Mouse (Mus musculus) mesoderm, embryonic 11.5 days (tissue): ENCODE results near the gene 2700097O09Rik.
"Not testable (repeated sequence)": the region's sequence is repeated elsewhere in the genome, so short reads cannot be mapped to it uniquely, and the experiment has no call there.

Source experiments
- DNase-seq: peaks from one replicate; pipeline ENCODE4 v3.0.0-alpha.2; 2012; ENCODE audit warnings: low read depth, low spot score

The 2700097O09Rik gene

DNA sequence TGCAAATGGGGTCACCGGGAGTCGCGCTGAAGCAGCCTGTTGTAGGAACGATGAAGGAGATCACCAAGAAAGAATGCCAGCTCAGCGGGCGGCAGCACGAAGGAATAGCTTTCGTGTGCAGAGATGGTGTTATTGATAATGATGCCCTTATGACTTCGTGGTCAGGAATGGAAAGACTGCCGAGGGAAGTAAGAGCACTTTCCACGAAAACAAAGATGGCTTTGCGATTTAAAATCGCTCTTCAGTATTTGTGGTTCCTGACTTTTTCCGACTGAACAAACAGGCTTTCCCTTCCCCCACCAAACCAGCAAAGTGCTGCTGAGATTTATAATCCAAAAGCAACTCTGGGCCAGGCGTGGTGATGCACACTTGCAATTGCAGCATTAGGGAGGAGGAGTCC is 38.9 kb downstream of the 2700097O09Rik start:
- DNase-seq, result no peak

DNA sequence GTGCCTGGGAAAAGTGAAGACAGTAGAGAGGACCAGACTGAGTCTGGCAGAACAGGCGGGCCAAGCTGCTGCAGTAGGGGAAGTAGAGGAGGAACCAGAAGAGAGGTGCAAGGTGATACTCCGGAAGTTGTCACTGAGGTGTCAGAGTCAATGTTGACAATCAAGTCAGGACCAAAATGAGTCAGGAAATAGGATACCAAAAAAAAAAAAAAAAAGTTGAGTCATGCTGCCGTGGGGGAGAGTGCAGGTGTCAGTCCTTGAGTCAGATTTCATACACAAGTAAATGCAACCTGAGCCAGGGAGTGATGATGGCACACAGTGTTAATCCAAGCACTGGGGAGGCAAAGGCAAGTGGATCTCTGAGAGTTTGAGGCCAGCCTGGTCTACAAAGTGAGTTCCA is 52.8 kb downstream of the 2700097O09Rik start:
- DNase-seq, result no peak

DNA sequence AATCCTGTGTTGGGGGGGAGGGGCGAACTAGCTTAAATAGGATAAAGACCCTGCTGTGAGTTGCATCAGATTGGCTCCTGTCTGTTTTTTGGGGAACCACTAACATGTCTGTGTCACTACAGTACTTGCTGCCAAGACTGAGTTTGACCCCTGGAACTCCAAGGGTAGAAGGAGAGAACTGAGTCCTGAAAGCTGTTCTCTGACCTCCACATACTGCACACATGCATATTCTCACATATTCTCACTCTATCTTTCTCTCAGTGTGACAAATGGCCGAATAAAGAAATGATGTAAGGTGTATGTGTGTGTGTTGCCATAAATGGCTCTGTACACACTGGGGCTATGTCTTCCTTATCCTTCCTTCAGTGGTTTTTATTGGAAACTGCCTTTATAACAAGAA is 56.6 kb downstream of the 2700097O09Rik start:
- no peak for DNase-seq

DNA sequence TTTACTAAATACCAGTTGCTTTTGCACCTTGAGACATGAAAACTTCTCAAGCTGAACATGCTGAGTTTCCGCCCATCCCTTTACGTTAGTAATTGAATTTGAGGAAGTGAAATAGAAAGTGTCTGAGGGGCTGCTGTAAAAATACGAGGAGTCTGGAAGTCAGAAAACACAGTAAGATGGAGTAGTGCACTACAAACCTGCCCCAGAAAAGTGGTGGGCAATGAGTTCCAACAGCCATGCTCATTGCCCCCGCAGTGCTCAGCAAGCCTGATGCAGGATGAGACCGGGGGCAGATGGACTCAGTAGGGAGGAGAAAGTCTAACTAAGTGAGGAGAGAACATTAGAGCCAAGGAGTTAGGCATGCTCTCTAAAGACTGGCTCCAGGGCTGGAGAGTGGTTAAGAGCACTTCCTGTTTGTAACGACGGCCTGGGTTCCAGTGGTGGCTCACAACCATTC is 60.5 kb downstream of the 2700097O09Rik start:
- no peak for DNase-seq

DNA sequence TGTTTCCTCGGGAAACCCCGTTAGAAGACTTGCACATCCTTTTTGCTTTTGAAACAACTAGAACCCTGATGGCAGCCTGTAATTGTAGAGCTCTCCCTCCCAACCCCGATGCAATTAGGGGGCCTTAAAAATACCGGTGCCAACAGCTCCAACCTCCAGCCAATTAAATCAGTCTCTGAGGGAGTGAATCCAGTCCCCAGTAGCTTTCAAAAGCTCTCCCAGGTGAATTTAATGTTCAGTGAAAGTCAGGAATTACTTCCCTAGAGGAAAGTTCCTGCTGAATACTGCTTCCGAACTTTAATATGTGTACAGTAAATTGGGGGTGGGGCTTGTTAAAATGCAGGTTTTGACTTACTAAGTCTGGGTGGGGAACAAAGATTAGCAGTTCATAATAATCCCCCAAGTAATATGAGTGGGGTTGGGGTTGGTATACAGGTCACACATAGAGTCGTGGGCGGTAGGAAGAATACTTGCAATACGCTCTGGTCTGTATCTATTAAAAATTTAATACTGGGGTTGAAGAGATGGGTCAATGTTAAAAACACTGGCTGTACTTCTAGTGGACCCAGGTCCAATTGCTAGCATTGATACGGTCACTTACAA is 62.7 kb downstream of the 2700097O09Rik start:
- no peak for DNase-seq

DNA sequence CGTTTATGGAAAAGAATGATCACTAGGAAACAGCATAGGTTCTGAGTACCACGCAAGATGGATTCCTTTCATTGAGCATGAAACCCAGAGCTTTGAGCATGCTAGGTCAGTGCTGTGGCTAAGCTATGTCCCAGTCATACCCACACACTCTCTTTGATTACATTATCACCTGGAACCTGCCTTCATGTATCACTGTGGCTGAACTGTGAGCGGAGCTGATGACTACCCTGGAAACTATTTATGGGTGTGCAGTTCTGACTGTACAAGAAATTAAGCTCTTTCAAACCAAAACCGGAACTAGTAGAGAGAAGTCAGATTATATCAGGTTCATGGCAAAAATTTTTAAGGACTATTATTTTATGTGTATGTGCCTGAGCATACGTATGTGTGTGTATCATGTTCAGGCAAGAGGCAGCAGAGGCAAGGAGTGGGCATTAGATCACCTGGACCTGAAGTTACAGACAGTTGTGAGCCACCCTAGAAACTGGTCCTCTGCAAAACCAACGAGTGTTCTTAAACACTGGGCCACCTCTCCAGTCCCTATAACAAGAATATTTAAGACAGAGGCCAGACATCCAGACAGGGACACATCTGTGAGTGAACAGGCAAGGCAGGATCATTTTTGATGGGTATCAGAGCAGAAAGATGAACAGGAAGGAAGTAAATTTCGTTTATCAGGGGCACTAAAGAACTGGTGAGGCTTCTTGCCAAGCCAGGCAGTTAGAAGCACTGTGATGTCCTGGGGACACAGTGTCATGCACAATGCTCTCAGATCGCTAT is 63.4 kb downstream of the 2700097O09Rik start:
- no peak for DNase-seq

DNA sequence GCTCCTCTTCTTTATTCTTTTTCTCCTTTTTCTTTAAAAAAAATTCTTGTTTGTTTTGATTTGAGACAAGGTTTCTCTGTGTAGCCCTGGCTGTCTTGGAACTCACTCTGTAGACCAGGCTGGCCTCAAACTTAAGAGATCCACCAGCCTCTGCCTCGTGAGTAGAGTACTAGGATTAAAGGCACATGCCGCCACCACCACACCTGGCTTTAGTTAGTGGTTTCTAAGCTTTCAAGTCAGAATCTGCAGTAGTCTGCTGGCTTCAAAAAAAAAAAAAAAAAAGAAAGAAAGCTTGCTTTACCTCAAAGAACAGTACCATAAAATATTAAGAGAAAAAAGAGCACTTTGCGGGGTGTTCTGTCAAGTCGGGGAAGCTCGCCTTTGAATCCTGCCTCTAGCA is 64.5 kb downstream of the 2700097O09Rik start:
- no peak for DNase-seq

DNA sequence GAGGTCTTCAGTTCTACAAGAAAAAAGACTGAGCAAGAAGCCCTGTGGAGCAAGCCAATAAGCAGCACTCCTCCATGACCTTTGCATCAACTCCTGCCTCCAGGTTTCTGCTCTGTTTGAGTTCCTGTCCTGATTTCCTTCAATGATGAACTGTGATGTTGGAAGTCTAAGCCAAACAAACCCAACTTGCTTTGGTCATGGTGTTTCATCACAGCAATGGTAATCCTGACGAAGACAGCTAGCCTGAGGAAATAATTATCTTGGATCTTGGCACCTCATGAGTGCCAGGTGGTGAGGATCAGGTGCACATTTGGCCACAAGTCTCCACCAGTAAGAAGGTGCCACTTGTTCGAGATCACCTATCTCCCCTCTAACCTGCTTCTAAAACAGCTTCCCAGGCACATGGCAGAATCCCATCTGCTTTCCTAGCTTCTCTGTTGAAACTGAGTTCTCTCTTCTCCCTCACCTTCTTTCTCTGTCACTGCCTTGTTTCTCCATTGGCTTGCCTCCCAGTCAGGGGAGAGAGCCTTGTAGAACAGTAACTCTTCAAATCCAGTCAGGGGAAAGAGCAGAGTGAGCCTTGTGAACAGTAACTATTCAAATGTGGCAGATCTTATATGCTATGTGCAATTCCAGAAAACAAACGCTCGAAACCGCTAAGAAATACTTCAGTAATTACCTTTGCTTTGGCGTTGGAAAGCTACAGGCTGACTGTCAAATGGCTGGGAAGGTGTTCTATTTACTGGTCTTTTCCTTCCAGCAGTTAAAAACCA is 66.1 kb downstream of the 2700097O09Rik start, which contains the start of gene Baz1a:
Gene Baz1a (minus strand): TSS at position 723 of the 773 bp plus-strand sequence.
- DNase-seq, result no peak

DNA sequence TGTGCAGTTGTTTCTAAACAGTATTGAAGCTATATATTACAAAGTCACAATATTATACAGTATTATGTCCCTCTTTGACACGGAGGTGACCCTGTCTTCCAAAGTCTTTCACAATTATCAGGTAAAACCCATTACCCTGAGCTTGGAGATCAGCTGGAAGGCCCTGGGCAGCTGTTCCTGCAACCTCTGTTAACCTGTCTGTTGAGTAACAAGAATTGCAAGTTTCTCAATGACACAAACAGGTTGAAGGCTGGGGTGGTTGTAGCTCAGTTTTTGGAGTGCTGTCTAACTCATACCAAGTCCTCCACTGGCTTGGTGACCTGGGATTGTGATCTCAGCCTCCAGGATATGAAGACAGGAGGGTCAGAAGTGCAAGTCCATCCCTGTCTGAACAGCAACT is 66.9 kb downstream of the 2700097O09Rik start:
- DNase-seq, result no peak

DNA sequence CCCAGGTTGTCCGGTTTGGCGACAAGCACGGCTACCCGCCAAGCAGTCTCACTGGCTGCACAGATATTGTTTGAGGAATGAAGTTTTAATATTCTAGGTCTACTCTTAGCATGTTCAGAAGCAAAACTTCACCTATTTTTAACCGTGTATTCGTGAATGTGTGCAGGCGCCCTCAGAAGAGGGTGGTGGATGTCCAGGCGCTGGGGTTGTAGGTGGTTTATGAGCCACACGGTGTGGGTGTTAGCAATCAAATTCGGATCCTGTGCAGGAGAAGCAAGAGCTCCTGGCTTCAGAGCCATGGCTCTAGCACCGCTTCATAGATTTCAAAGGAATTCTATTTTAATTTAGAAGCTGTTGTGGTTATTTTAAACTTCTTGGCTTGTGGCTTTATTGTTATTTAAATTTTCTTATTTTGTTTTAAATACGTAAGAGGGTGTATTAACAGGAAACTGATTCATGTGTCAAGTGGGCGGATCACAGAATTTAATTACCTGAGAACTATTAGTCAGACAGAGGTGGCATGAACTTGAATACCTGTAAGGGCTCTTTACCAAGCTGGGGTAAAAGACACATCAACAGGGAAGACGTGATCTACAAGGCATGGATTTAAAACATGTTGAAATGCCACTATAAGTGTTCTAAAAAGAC is 72.4 kb downstream of the 2700097O09Rik start:
- DNase-seq, result no peak

DNA sequence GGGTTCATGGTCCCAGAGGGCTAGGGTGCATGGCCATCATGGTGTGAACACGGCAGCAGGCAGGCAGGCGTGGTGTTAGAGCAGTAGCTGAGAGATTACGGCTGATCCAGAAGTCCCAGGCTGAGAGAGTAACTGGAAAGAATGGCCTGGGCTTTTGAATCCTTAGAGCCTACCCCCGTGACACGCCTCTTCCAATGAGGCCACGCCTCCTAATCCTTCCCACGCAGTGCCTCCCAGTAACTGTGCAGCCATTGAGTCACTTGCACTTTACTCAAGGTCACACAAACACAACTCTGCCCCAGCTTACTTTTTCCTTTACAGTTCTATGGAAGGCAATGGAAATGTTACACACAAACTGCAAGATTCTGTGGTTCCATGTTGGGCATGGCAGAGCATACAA is 73.8 kb downstream of the 2700097O09Rik start:
- DNase-seq, result no peak

DNA sequence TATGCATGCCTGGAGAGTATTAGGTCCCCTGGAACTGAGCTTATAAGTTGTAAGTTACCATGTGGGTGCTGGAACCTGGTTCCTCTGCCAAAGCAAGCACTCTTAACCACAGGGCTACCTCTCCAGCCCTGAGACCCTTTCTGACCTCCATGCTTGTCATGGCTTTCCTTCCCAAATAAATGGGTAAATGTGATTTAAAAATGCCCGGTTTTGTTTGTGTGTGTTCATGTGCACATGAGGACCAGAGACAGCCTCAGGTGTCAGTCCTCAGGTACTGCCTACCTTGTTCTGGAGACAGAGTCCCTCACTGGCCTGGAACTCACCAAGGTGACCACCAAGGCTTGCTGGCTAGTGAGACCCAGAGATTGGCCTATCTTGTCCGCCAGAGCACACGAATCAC is 75.5 kb downstream of the 2700097O09Rik start:
- DNase-seq, result no peak

DNA sequence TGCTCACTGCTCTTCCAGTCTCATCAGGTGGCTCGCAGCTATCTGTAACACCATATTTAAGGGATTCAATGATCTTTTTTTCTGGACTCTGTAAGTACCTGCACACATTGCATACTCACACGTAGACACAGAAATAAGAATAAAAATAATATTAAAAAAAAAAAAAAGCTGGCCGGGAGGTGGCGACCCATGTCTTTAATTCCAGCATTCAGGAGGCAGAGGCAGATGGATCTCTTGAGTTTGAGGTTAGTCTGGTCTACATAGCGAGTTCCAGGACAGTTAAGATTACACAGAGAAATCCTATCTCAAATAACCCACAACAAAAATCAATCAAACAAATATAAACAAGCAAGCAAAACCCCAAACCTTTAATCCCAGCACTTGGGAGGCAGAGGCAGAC is 76.1 kb downstream of the 2700097O09Rik start:
- no peak for DNase-seq

DNA sequence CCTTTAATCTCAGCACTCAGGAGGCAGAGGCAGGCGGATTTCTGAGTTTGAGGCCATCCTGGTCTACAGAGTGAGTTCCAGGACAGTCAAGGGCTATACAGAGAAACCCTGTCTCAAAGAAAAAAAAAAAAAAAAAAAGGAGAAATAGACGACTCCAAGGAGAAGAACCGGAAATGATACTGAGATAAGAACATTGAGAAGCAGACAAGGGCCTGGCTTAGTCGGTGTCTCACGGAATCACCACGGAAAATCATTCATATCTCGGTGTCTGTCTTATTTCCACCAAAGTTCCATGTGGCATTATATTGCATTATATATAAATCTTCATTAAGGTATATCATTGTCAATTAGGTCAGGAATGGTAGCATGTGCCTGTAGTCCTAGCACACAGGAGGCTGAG is 77.4 kb downstream of the 2700097O09Rik start:
- DNase-seq, result not testable (repeated sequence)

DNA sequence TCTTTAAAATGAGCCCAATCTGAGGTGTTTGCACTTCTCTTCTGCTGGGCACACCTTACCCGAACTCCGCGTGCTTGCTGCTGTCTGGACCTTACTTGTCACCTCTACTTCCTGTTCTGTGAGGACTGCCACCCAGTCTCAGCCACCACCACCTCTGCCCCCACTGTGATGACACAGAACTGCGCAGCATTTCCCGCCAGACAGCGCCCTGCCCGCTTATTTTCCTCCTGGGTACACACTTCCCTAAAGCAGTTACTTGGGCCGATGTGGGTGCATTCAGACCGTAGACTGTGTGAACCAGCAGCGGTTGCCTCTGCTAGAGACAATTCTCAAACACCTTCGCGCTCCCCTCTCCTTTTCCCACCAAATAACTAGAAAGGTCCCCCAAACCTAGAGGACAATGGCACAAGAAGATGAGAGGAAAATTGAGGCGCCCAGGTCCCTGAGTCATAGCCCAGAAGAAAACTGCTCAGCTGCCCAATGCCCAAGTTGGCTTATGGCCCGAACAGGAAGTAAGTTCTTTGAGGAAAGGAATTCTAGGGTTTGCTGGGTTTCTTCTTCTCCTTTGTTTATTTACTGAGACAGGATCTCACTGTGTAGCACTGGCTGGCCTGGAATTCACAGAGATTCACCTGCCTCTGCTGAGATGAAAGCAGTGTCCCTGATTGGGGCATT is 80.8 kb downstream of the 2700097O09Rik start:
- no peak for DNase-seq

DNA sequence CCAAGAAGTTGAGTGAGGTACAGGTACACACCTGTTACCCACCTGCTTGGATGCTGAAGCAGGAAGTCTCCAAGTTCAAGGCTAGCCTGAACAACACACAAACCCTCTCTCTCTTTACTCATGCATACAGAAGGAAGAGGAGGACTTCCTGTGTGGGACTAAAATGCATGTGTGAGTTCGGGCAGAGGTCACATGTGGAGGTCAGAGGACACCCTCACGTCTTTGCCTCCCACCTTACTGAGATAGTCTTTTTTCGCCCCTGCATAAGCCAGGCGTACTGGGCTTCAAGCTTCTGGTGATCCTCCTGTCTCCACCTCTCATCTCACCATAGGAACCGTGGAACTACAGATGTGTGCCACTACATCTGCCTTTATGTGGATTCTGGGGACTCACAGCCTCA is 81.5 kb downstream of the 2700097O09Rik start:
- DNase-seq, result no peak

DNA sequence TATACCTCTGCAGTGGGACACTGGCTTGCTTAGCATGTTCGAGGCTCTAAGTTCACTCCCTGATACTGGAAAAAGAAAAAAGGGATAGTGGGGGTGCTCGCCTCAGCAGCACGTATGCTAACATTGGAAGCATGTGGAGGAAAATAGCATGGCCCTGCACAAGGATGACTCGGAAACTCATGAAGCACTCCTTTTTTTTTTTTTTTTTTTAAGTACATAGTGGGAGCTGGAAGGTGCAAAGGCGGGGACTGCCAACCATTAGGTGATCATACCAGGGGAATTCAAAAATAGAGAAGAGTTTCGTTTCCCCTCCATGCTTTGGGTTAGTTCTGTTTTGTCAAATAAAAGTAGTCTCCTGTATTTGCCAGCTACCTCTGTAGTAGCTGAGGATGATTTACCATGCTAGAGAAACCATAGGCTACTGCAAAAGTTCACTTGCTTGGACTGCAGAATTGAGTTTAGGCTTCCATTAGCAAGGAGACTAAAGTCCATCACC is 82.9 kb downstream of the 2700097O09Rik start:
- DNase-seq, result no peak

DNA sequence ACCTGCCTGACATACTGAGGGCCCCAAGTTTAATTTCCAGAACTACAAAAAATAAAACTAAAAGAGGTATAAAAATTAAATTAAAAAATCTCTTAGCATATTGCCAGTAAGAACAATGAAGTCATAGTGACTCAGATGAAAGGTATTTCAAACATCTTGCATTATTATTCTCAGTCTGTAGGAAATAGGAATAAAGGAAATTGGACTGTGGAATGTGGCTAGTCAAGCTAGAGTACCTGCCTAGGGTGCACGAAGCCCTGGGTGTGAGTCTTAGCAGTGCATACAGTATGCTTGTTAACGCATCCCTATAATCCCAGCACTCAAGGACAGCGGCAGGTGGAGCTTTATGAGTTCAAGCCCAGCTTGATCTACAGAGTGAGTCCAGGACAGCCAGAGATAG is 83.9 kb downstream of the 2700097O09Rik start:
- no peak for DNase-seq
